Comparison of ENCODE assay signal across 20 mouse cellular contexts in the genomic region with DNA sequence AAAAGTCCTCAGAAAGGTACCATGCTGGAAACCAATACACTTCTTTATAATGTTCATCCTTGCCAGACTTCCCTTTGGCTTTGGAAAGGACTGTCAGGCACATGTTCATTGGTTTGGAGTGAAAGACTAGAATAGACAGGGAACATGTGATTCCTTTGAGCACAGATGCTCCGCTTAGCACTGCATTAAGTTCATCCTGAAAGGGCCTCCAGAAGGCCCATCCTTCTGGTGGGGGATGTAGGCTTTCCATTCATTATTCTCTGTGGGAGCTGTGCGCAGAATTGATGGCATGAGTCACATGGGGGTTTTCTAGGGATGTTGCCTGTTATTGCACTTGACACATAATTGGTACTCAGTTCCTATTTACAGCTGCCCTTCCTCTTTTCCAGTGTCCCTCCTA.
DNase-seq lines count a peak whose midpoint lies in the region; ATAC-seq lines count a peak whose summit lies in the region.
"Had no signal": no experiment of that assay in that cellular context is flagged by ENCODE, and none has a peak within 500 bp of the region (broad histone marks: within the 10 kb centered on the region; RNA-seq: fewer than 3 reads in every experiment).

No protein-coding gene starts in this region.

- DNase-seq in forebrain, embryonic 14.5 days (ENCODE audit: low spot score) = peak; percentile 52
- peak; percentile 48 for DNase-seq in right cerebral cortex, adult 18-20 months
- no peak for DNase-seq in right cerebral cortex, postnatal 4 days
- peak; percentile 84 for DNase-seq in layer of hippocampus, adult 9-11 months
- DNase-seq in telencephalon, adult 2 months (ENCODE audit: low read depth, low spot score) = peak; percentile 77
- no peak for DNase-seq in embryonic facial prominence, embryonic 10.5 days (ENCODE audit: low spot score)
- no peak for DNase-seq in kidney, postnatal 4 days
- DNase-seq: adrenal gland, adult 2 months; cerebellum, adult 11-12 months; cerebellum, postnatal 36 days; heart, adult 11 months; kidney, adult 8-10 months; kidney, postnatal 25 days; liver, embryonic 13.5 days; midbrain, embryonic 14.5 days had no signal

- H3K27ac ChIP-seq in forebrain, embryonic 14.5 days (ENCODE audit: low read depth, low read length) = no peak overlapping the region
- no peak overlapping the region for H3K27ac ChIP-seq in forebrain, embryonic 12.5 days
- H3K27ac ChIP-seq in embryonic facial prominence, embryonic 10.5 days (replicated peaks) = no peak overlapping the region
- H3K27ac ChIP-seq: heart, embryonic 15.5 days; limb, embryonic 12.5 days; liver, embryonic 13.5 days had no signal

- WGBS in forebrain, embryonic 14.5 days = 75% methylated on average over 2 of the region's 2 CpGs
- 93% methylated on average over 2 of the region's 2 CpGs for WGBS in forebrain, embryonic 12.5 days
- WGBS in embryonic facial prominence, embryonic 10.5 days = 86% methylated on average over 2 of the region's 2 CpGs

- H3K4me1 ChIP-seq in forebrain, embryonic 14.5 days (ENCODE audit: control insufficient read depth, insufficient read depth, low read length) = no peaks in the 10 kb centered on the region
- no peaks in the 10 kb centered on the region; the same call in 1 of the 2 replicates for H3K4me1 ChIP-seq in forebrain, embryonic 12.5 days
- H3K4me1 ChIP-seq in embryonic facial prominence, embryonic 10.5 days = peaks cover 12% of the 10 kb centered on the region
- H3K4me1 ChIP-seq: heart, embryonic 15.5 days; limb, embryonic 12.5 days; liver, embryonic 13.5 days had no signal

- 0 out of 2 replicates have a peak, but pooled peaks have one; percentile 34 for ATAC-seq in forebrain, embryonic 14.5 days
- no peak for ATAC-seq in forebrain, embryonic 12.5 days (ENCODE audit: low FRiP score)

- H3K4me3 ChIP-seq in forebrain, embryonic 14.5 days (ENCODE audit: low read depth, low read length) = no peak overlapping the region
- H3K4me3 ChIP-seq in forebrain, embryonic 12.5 days (replicated peaks) = no peak overlapping the region
- H3K4me3 ChIP-seq in embryonic facial prominence, embryonic 10.5 days = no peak overlapping the region
- H3K4me3 ChIP-seq: erythroblast, embryonic 14.5 days; heart, embryonic 15.5 days; limb, embryonic 12.5 days; liver, embryonic 13.5 days had no signal

- no peaks in the 10 kb centered on the region for H3K27me3 ChIP-seq in forebrain, embryonic 14.5 days (replicated peaks; ENCODE audit: control insufficient read depth, insufficient read depth, low read length)
- no peaks in the 10 kb centered on the region for H3K27me3 ChIP-seq in forebrain, embryonic 12.5 days
- no peaks in the 10 kb centered on the region for H3K27me3 ChIP-seq in embryonic facial prominence, embryonic 10.5 days (replicated peaks; ENCODE audit: low read depth, poor library complexity, severe bottlenecking)
- H3K27me3 ChIP-seq: CH12.LX; heart, embryonic 15.5 days; limb, embryonic 12.5 days; liver, embryonic 13.5 days had no signal

- H3K9me3 ChIP-seq in forebrain, embryonic 14.5 days (replicated peaks; ENCODE audit: control insufficient read depth, low read length) = no peaks in the 10 kb centered on the region
- no peaks in the 10 kb centered on the region for H3K9me3 ChIP-seq in forebrain, embryonic 12.5 days
- no peaks in the 10 kb centered on the region for H3K9me3 ChIP-seq in embryonic facial prominence, embryonic 10.5 days
- H3K9me3 ChIP-seq: heart, embryonic 15.5 days; limb, embryonic 12.5 days; liver, embryonic 13.5 days had no signal

- H3K36me3 ChIP-seq in forebrain, embryonic 14.5 days (ENCODE audit: control insufficient read depth, insufficient read depth, low read length) = no peaks in the 10 kb centered on the region
- H3K36me3 ChIP-seq in forebrain, embryonic 12.5 days (replicated peaks) = no peaks in the 10 kb centered on the region
- no peaks in the 10 kb centered on the region for H3K36me3 ChIP-seq in embryonic facial prominence, embryonic 10.5 days (replicated peaks)
- H3K36me3 ChIP-seq: heart, embryonic 15.5 days; limb, embryonic 12.5 days; liver, embryonic 13.5 days had no signal

- no peak overlapping the region for H3K4me2 ChIP-seq in forebrain, embryonic 14.5 days (ENCODE audit: low read length)
- H3K4me2 ChIP-seq in forebrain, embryonic 12.5 days = no peak overlapping the region
- H3K4me2 ChIP-seq: heart, embryonic 15.5 days; limb, embryonic 12.5 days; liver, embryonic 13.5 days had no signal

- H3K9ac ChIP-seq in forebrain, embryonic 14.5 days (ENCODE audit: low read length) = no peak overlapping the region
- no peak overlapping the region for H3K9ac ChIP-seq in forebrain, embryonic 12.5 days
- H3K9ac ChIP-seq: heart, embryonic 15.5 days; limb, embryonic 12.5 days; liver, embryonic 13.5 days had no signal

Comparison
In these comparisons a context has a peak if more than half of its experiments do, and no peak if none do; other contexts are left out.
1. DNase-seq: peak in forebrain, embryonic 14.5 days (single experiment), right cerebral cortex, adult 18-20 months (single experiment), layer of hippocampus, adult 9-11 months (single experiment) and telencephalon, adult 2 months (single experiment); none in right cerebral cortex, postnatal 4 days (single experiment), embryonic facial prominence, embryonic 10.5 days (single experiment) and kidney, postnatal 4 days (0 of 2).